Mouse (Mus musculus) heart, postnatal 0 days (tissue): ENCODE measurements at regions not wholly inside any gene's neighbourhood (a gene's known extent, or its start where the extent isn't known, plus 50 kb on each side); places are given as distances from the start of the nearest gene placed in this dataset.

Experiments used
- ATAC-seq: fragments of 200-750 bp; cut with Nextera tagmentation; 2 replicates; pipeline ENCODE4 v1.8.0; 2017; ENCODE audit warnings: low read depth, moderate number of reproducible peaks, moderate library complexity; ENCODE audit not compliant: insufficient read depth
- DNase-seq: peaks from one replicate; pipeline ENCODE4 v3.0.0-alpha.2; 2016; ENCODE audit warnings: low spot score
- H3K27ac ChIP-seq: fragments of 300-500 bp; sonication (generic); 2 replicates; pipeline ENCODE4 v1.5.1; 2014; ENCODE audit warnings: low read depth, mild to moderate bottlenecking
- H3K27me3 ChIP-seq: fragments of 300-500 bp; sonication (generic); 2 replicates; pipeline ENCODE4 v1.6.1; 2014; ENCODE audit warnings: low read length, mixed read lengths; ENCODE audit not compliant: control insufficient read depth, insufficient read depth
- H3K36me3 ChIP-seq: fragments of 300-500 bp; sonication (generic); replicated peaks from 2 replicates; pipeline ENCODE4 v1.6.1; 2014; ENCODE audit warnings: low read length, mixed read lengths; ENCODE audit not compliant: control insufficient read depth, insufficient read depth
- H3K4me1 ChIP-seq: fragments of 300-500 bp; sonication (generic); 2 replicates; pipeline ENCODE4 v1.6.1; 2014; ENCODE audit warnings: antibody characterized with exemption; ENCODE audit not compliant: control insufficient read depth, insufficient read depth
- H3K4me2 ChIP-seq: fragments of 300-500 bp; sonication (generic); 2 replicates; pipeline ENCODE4 v1.6.1; 2014; ENCODE audit warnings: low read depth, mild to moderate bottlenecking, low read length, moderate library complexity
- H3K4me3 ChIP-seq: fragments of 300-500 bp; sonication (generic); 2 replicates; pipeline ENCODE4 v1.5.1; 2014; ENCODE audit warnings: low read depth, low read length
- H3K9ac ChIP-seq: fragments of 300-500 bp; sonication (generic); replicated peaks from 2 replicates; pipeline ENCODE4 v1.6.1; 2014; ENCODE audit warnings: low read depth, low read length, mixed read lengths
- H3K9me3 ChIP-seq: fragments of 300-500 bp; sonication (generic); replicated peaks from 2 replicates; pipeline ENCODE4 v1.6.1; 2016; ENCODE audit warnings: low read length; ENCODE audit not compliant: control insufficient read depth
- CTCF ChIP-seq: IDR thresholded peaks from 2 replicates; pipeline ENCODE4 v1.5.1; 2016; ENCODE audit warnings: antibody characterized with exemption, control low read depth, low read depth
- EP300 ChIP-seq: IDR thresholded peaks from 2 replicates; pipeline ENCODE4 v1.6.1; 2016; ENCODE audit warnings: antibody characterized with exemption, low read depth
- WGBS: fragments of 180-500 bp; shearing (Covaris S2); extraction: QIAGEN DNeasy Blood & Tissue Kit; methylation state at CpG from one replicate; pipeline ENCODE4 v1.1.7; 2014; 5-methylcytosine and 5-hydroxymethylcytosine counted together

DNA sequence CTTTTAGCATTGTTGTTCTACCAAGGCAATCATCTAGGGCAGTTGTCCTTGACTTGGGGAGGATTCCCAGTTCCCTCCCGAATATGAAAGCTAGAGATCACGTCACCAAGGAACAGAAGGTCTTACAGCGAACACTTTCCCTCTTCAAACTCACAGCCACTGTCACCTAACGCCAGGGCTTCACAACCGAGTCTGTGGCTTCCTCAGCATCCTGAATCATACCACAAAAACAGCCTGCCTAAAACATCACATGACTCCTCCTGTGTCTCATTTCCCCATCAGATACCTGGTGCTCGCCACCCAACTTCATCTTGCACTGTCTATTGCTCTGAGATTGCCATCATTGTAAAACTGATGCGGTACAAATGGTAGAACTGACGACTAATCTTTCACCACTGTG lies 186.5 kb downstream of the Kdr start:
- no peaks in the 10 kb centered on the region for H3K36me3 ChIP-seq
- no peaks in the 10 kb centered on the region for H3K9me3 ChIP-seq
- no peaks in the 10 kb centered on the region for H3K4me1 ChIP-seq
- H3K4me2 ChIP-seq: no peak overlapping the region
- no peak overlapping the region for H3K27ac ChIP-seq
- no peak overlapping the region for H3K9ac ChIP-seq
- H3K4me3 ChIP-seq: no peak overlapping the region
- TF ChIP-seq CTCF (no peak), EP300 (no peak)
- 76% methylated on average over 8 of the region's 8 CpGs for WGBS
- H3K27me3 ChIP-seq: no peaks in the 10 kb centered on the region
- ATAC-seq (no peak), DNase-seq (no peak)

DNA sequence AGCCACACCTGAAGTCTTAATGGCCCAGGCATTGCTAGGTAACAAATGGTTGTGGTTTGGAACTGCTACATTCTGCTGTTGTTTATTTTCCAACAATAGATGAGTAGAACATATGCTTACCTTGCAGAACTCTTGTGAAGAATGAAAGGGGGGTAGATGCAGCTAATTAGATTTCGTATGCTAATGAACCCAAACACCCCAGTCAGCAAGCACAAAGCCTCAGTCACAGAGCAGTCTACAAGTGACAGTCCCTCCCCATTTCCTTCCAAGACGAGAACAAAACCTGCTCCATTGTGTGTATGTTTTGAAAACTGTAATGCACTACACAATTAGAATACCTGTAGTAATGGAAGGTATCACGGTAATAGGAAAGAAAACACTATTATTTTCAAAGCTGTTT lies 190.2 kb downstream of the Kdr start:
- H3K4me3 ChIP-seq: no peak overlapping the region
- H3K9ac ChIP-seq: no peak overlapping the region
- no peak overlapping the region for H3K4me2 ChIP-seq
- no peaks in the 10 kb centered on the region for H3K36me3 ChIP-seq
- H3K9me3 ChIP-seq: no peaks in the 10 kb centered on the region
- no peak overlapping the region for H3K27ac ChIP-seq
- DNase-seq: no peak
- 84% methylated on average over 3 of the region's 3 CpGs for WGBS
- no peak for ATAC-seq
- TF ChIP-seq CTCF (no peak), EP300 (no peak)
- H3K4me1 ChIP-seq: no peaks in the 10 kb centered on the region
- no peaks in the 10 kb centered on the region for H3K27me3 ChIP-seq

DNA sequence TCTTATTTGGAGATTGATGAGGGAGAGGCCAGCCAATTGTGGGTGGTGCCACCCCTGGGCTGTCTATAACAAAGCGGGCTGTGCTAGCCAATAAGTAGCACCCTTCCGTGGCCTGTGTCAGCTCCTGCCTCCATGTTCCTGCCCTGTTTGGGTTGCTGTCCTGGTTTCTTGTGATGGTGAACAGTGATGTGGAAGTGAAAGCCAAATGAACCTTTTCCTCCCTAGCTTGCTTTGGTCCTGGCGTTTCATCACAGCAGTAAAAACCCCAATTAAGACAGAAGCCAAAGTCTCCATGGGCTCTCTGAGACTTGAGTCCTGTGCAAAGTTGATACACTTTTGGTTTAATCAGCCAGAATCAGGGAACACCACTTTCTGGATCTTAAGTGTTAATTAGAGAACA lies 192.1 kb downstream of the Kdr start:
- Histone ChIP-seq H3K27me3 (no peaks in the 10 kb centered on the region), H3K9me3 (no peaks in the 10 kb centered on the region), H3K9ac (no peak overlapping the region), H3K4me1 (no peaks in the 10 kb centered on the region), H3K4me2 (no peak overlapping the region), H3K4me3 (no peak overlapping the region), H3K27ac (no peak overlapping the region), H3K36me3 (no peaks in the 10 kb centered on the region)
- 91% methylated on average over 3 of the region's 3 CpGs for WGBS
- no peak for TF ChIP-seq CTCF
- DNase-seq (no peak), ATAC-seq (no peak)

DNA sequence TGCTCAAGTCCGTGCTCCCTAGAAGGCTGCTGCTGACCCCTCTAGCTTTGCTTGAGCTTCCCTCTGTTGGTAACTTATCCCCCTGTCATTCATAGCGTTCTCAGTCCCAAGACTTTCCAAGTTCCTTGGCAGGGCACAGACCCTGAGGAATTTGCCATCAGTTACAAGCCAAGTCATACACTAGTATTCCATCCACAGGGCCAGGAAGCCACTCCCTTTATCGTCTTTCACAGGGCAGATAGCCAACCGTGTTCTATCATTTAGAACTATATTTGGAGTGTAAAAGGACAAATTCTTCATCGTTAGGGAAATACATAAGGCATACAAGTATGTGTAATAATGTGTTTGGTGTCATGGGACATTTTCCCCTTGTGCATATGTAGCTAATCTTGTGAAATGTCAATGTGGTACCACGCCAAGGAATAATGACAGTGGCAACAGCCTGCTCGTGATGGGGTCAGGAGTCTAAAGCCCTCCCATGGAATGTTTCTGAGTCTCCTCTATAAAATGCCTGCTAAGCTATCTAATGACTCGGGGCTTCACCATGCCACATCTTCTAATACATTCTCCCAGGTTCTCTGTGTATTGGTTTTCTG lies 193.2 kb downstream of the Kdr start:
- ATAC-seq (no peak), DNase-seq (no peak)
- Histone ChIP-seq H3K4me2 (no peak overlapping the region), H3K4me1 (no peaks in the 10 kb centered on the region), H3K4me3 (no peak overlapping the region), H3K36me3 (no peaks in the 10 kb centered on the region), H3K9me3 (no peaks in the 10 kb centered on the region), H3K27me3 (no peaks in the 10 kb centered on the region), H3K9ac (no peak overlapping the region), H3K27ac (no peak overlapping the region)
- TF ChIP-seq CTCF (no peak), EP300 (no peak)
- 52% methylated on average over 8 of the region's 8 CpGs for WGBS

DNA sequence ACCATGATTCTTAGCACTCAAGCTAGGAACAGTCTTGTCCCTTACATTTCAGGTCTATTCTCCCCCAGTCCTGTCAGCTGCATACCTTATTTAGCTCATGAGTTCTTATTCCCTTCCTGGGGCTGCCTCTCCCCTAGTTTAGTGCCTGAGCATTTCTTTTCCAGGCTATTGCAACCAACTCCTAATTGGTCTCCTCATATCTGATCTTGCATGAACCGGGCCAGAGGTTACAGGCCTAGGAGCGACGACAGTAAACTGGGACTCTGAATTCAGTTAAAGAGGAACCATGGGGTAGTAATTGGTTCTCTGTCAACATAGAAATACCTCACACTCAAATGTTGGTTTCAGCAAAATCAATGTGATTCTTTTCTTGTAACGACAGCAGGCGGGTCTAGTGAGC lies 195.9 kb downstream of the Kit start:
- 74% methylated on average over 5 of the region's 5 CpGs for WGBS
- no peaks in the 10 kb centered on the region for H3K9me3 ChIP-seq
- no peak overlapping the region for H3K9ac ChIP-seq
- no peaks in the 10 kb centered on the region for H3K4me1 ChIP-seq
- ATAC-seq: no peak
- TF ChIP-seq CTCF: no peak
- TF ChIP-seq EP300: no peak
- DNase-seq: no peak
- no peaks in the 10 kb centered on the region for H3K27me3 ChIP-seq
- H3K27ac ChIP-seq: no peak overlapping the region
- H3K36me3 ChIP-seq: no peaks in the 10 kb centered on the region
- no peak overlapping the region for H3K4me3 ChIP-seq
- H3K4me2 ChIP-seq: no peak overlapping the region

DNA sequence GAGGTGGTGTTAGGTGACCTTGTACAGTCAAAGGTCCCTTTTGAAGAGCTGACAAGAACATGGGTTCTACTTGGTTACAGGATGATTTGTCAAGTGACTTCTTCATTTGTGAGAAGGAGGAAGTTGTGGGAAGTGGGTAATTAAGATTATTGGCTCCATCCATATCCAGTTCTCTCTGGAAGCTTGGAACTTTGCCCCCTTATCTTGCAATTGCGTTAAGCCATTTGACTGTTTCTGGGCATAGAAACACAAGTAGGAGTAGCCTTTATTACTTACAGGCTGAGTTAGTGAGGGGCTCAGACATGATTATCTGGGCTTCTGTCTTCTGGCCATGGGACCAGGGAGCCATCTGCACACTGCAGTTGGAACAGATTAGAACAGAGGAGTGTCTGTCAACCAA lies 192.5 kb downstream of the Kit start:
- TF ChIP-seq CTCF (no peak), EP300 (no peak)
- DNase-seq (peak; percentile 14), ATAC-seq (no peak)
- H3K9ac ChIP-seq: no peak overlapping the region
- peaks cover 8% of the 10 kb centered on the region; the same call in 1 of the 2 replicates for H3K4me1 ChIP-seq
- no peak overlapping the region for H3K4me2 ChIP-seq
- H3K36me3 ChIP-seq: no peaks in the 10 kb centered on the region
- 6% methylated on average over 1 of the region's 1 CpGs for WGBS
- no peaks in the 10 kb centered on the region for H3K27me3 ChIP-seq
- H3K27ac ChIP-seq: no peak overlapping the region
- no peaks in the 10 kb centered on the region for H3K9me3 ChIP-seq
- no peak overlapping the region for H3K4me3 ChIP-seq
